Mouse (Mus musculus) left cerebral cortex, adult 18-20 months (tissue): ENCODE data around the gene Traf3ip1. TPM values are rescaled to one million over a fixed set of nuclear protein-coding genes. Genes with fewer than 3 reads are reported as not detected.

ENCODE experiments used
- DNase-seq, 2 experiments: peaks; one replicate each; pipeline ENCODE4 v3.0.0; 2021 to 2022; ENCODE audit warnings: low spot score in 2 of 2, mixed read lengths in 1 of 2
- total RNA-seq, 2 experiments: library from RNA; stranded (reverse); gene quantifications; 2 replicates each; pipeline ENCODE4 v1.2.3; 2021

Gene Traf3ip1
- total RNA-seq, 2 experiments from 2014 or later: 13.4 to 16.0 TPM

- no peak for DNase-seq
Measured at GRCm38 (mm10) chr1:91577883-91578517, 83.6 kb downstream of the Traf3ip1 start.

Other genes starting within 250 kb of the Traf3ip1 start
- gene Ube2f, start 244.3 kb upstream of the Traf3ip1 start, total RNA-seq: 10 to 100 TPM; 57.6 to 57.9 TPM
- 10 to 100 TPM; 18.8 to 20.8 TPM for gene Scly, start 196.3 kb upstream of the Traf3ip1 start, total RNA-seq
- gene Espnl, start 172.6 kb upstream of the Traf3ip1 start, total RNA-seq: under 1 TPM; 0.16 to 0.26 TPM
- gene Klhl30, start 143.6 kb upstream of the Traf3ip1 start, total RNA-seq: under 1 TPM; 0.26 to 0.30 TPM
- gene Erfe, start 128.2 kb upstream of the Traf3ip1 start, total RNA-seq: under 1 TPM; 0.30 to 0.58 TPM
- 10 to 100 TPM; 60.1 to 64.3 TPM for gene Ilkap, start 95.8 kb upstream of the Traf3ip1 start, total RNA-seq
- gene Hes6, start 80.6 kb upstream of the Traf3ip1 start, total RNA-seq: 10 to 100 TPM; 15.3 to 17.4 TPM
- gene Per2, start 35.3 kb upstream of the Traf3ip1 start, total RNA-seq: 10 to 100 TPM; 39.0 to 39.1 TPM
- 10 to 100 TPM; 42.0 to 42.1 TPM for gene Asb1, start 45.9 kb downstream of the Traf3ip1 start, total RNA-seq